Mouse (Mus musculus) cerebellum, adult 8-10 months (tissue): Measurements from ENCODE around the gene Vps37b.
"Not testable (repeated sequence)": the region's sequence is repeated elsewhere in the genome, so short reads cannot be mapped to it uniquely, and the experiment has no call there.

Experiments used
- DNase-seq: peaks from one replicate; pipeline ENCODE4 v3.0.0; 2022

Vps37b gene

DNA sequence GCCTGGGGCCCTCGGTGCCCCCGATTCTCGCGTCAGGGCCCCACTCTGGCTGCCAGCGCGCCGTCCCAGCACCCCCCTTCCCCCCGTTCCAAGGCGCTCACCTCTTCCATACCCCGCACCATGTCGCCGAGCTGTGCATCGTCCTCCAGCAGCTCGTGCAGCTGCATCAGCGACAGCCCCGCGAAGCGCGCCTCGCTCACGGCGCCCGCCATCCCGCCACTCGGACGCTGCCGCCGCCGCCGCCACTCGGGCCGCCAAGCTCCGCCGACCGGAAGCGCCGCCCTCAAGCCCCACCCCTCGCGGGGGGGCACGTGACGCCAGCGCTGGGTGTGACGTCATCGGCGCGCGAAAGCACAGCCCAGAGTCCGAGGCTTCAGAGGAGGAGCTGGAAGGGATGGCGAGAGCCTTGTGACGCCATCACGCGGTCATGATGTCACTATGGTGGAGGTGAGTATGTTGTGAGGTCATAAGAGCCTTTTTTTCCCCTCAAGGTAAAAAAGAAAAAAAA is at the start of gene Vps37b:
Vps37b (minus strand) TSS at position 270 of the 508 bp plus-strand sequence.
- DNase-seq, result peak; percentile 93

DNA sequence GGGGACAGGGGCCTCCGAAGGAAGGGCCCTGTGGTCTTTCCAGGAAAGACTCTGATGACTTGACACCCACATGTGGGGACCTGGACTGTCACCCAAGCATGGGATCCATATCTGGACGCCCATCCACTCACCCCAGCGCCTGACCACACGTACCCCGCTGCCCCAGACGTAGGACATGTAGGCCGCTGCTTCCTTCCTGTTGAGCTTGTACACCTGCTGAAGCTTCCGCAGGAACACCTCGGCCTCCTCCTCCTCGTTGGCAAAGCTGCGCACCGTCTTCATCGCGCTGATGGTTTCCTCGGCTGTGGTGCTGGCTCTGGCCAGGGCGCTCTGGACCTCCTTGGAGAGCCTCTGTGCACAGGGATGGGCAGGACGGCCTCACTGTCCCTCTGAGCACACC is 47.8 kb upstream of the Vps37b start:
- no peak for DNase-seq

DNA sequence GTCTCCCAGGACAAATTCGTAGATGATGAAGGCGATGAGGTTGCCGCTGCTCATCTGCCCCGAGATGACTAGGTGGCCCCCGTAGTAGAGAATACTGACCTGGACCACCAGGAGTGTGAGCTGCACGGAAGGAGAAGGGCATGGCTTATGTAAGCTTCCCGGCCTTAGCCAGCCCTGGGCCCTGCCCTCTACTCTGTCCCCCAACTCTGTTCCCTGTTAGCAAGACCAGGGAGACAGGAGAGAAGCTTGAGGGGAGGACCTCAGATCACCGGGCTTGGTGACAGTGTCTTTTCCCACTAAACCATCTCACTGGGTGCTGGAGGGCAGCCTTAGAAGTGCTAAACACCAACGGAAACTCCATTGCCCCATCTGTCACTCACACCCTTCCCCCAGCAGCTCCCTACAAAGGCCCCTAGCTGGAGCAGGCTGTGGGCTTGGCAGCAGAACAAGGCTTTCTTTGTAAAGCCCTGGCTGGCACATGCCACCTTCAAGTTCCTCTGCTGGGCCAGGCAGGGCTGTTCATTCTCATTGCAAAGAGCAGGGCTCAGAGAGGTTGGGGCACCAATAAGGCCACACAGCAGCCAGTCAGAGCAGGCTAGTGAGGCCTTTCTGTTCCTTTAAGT is 46.8 kb upstream of the Vps37b start:
- DNase-seq, result no peak

DNA sequence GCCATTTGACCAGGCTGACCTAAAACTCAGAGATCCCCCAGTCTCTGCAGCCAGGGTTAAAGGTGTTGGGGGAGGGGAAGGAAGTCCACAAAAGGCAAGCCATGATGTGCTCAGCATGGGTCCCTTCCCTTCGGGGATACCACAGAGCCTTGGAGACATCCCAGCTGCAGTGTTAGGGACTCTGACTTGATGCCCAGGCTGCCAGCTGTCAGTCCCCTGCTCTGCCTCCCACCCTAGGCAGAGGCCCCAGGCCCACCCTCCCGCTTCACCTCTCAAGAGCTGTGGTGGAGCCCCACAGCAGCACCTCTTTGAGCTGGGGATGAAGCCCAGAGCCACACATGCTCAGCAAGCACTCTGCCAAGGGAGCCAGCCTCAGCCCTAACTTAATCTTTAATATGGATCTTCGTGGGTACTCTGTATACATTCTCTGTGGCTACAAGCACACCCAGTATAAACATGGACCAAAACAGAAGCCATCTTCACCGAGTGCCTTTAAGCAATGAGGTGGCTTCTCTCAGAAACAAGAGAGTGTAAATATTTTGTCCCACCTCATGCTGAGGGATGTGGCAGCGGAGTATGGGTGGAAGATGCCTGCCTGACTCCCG is 45.9 kb upstream of the Vps37b start:
- DNase-seq, result no peak

DNA sequence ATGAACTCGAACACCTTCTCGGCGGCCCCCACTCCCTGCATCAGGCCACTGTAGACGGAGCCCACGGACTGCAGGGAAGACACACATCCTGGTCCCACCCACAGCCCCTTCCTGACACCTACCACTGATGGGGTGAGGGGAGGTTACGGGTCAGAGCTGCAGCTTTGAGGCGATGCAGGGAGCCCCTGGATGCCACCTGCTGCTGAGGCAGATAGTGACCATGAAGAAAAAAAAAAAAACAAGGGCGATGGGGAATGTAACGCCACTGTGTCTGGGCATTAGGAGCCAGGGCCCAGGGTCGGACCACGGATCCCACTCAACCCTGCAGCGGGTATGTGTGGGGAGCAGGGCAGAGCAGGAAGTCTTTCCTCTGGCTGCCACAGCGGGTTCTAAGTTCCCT is 45.2 kb upstream of the Vps37b start:
- DNase-seq, result no peak

DNA sequence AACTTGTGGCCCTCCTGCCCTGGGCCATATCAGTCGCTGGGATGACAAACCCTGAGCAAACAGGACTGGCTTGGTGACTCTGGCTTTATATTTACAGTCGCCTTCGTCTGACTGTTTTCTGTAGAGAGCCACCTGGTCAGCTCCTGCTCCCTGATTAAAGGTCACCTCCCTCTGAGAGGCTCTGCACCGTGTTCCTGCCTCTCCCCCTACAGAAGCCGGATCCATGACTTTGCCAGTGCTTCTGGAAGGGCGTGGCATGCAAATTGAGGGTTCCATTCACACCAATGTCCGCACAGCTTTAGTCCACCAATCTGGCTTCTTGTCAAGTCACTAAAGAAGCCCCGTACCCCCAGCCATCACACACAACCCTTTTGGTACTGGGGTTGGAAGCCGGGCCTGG is 44.5 kb upstream of the Vps37b start:
- no peak for DNase-seq

DNA sequence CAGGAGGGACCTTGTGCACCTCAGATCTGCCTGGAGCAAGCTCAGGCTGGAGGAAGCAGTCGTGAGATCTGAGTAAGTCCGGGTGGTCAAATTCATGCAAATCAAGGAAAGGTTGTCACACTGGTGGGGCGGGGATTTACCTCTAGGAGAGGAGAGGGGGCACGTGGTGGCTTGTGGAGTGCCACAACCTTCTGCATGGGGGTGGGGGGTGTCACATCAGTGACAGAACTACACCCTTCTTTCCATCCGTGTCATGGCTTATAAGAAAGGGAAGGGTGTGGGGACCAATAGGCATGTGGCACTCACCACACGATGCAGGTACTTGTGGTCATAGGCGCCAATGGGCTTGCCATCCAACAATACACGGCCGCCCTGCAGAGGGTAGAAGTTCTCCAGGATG is 43.6 kb upstream of the Vps37b start:
- DNase-seq, result no peak

DNA sequence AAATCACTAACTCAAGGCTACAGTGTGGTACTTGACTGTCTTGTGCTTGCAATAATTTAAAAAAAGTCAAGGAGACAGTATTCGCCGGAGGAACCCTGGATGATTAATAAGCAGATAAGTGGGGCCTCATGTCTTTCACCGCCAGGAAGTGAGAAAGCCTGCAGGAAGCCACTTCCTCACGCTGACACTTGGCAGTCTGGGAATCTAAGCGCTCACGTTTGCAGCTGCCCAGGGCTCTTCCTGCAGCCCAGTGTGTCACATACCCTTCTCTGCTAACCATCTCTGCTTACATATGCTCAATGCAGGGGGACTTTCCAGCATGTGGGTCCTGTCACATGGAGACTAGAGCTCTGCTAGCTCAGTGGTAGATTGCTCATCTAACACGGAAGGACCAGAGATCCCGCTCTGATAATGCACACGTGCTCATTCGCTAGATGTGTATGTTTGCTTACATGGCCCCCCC is 42.8 kb upstream of the Vps37b start:
- DNase-seq, result no peak

DNA sequence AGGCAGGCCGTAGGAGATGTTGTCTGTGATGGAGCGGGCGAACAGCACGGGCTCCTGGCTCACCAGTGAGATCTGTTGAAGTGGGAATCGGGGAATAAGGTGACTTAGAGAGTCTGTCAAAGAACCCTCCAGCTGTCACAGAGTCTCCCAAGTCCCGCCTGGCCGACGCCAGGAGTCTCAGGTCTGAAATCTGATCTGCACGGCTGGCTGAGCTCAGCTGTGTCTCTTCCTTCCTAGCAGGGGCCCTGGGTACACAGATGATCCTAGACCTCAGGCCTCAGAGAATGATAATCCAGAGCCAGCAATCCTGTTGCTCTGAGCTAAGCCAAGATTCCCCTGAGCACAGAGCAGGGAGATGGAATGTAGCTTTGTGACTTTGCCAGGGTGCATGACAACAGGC is 41.6 kb upstream of the Vps37b start:
- no peak for DNase-seq

DNA sequence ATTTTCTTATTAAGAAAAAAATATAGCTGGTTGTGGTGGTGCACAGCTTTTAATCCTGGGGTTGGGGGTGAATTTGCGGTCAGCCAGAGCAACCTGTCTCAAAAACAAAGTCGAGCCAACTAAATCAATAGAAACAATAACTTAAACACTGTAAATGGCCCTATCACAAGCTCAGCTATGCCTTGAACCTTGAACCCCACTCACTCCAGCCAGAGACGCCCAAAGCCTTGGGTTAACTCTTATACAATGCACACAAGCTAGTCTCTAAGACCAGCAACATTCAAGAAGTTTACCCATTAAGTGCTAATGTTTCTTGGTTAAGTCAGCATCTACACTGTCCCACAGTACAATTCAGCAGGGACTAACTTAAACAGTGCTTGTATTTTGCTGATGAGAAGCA is 37.6 kb upstream of the Vps37b start:
- DNase-seq, result no peak

DNA sequence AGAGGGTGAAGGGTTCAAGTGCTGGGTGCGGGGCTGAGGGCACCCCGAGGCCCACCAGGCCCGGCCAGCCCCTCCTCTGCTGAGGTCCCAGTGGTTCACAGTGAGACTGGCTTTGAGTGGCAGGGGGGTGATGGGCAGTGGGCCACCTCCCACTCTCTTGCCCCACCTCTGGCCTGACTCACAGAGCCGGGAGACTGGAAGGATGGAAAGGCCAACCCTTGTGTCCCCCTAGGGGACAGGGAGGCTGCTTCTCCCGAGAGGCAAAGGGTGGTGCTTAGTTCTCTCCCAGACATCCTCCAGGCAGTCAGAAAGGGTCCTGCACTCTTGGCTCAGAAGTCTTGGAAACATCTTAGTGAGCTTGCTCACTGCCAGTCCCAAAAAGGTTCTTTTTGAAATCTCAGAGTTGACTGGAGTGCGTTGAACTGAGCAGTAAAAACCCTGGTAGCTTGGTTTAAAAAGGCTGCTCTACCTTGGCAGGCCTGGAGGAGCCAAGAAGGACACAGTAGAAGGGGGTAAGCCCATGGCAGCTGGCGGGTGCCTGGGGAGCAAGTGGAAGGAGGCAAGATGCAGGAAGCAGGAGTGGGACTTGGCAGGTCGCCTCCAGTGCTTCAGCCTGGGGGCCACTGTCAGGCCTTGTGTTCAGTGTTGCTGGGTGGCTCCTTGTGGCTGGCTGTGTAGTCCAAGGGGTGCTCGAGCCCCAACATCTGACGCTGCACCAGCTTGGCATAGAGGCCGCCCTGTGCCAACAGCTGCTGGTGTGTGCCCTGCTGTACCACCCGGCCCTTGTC is 30.2 kb upstream of the Vps37b start:
- DNase-seq, result no peak

DNA sequence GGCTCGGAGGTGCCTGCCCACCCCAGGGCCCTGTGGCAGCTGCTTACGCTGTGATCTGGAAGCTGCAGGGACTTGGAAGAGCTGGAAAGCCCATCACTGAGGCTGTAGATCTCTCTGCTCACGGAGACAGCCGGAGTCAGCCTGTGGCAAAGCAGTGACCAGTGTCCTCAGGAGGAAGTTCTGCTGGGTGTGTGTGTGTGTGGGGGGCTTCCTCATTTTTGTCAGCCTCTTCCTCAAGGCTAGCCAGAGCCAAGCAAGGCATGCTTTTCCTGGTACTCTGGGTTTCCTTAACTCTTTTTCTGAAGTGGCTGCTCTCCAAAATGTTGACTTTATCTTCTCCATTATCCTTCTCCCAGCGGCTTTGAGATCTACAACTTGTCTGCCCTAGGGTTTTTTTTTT is 27.6 kb upstream of the Vps37b start:
- no peak for DNase-seq

DNA sequence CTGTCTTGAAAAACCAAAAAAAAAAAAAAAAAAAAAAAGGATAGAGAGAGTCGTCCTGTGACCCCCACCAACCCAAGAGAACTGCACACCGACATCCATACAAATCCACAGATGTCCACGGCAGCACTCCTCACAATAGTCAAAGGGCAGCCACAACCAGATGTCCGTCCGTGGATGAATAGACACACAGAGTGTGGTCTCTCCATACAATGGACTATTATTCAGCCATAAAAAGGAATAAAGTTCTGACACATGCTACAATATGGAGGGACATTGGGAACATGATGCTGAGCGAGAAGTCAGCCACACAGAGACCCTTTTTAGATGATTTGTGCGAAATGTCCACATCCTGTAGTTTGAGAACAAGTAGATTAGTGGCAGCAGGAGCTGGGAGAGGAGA is 26.7 kb upstream of the Vps37b start:
- DNase-seq, result no peak

DNA sequence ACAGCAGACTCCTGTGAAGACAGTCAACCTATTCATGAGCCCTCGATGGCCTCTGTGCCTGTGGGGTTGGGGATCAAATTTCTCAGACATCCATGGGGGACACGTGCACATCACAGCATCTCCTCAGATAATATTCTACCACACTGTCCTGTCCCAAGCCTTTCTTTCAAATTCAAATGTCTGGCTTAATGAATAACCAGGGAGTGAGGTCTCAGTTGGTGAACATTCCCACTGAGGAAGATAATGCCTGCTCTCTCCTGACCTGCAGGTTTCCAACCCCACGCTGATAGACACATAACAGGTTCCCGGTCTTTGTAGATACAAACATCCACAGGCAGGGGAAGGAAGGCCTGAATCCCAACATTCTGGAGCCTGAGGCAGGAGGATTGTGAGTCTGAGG is 24.9 kb upstream of the Vps37b start:
- DNase-seq, result no peak

DNA sequence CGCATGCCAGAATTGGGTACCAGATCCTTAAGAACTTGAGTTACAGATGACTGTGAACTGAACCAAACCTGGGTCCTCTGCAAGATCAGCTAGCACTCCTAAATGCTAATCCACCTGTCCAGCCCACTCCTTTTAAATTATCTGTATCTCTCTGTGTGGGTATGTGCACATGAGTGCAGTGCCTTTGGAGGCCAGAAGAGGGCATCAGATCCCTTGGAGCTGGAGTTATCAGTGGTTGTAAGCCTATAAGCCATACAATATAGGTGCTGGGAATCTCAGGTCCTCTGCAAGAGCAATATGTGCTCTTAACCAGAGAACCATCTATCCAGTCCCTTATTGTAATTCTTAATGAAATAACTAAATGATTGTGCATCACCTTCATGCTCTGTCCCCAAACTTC is 24.1 kb upstream of the Vps37b start:
- no peak for DNase-seq

DNA sequence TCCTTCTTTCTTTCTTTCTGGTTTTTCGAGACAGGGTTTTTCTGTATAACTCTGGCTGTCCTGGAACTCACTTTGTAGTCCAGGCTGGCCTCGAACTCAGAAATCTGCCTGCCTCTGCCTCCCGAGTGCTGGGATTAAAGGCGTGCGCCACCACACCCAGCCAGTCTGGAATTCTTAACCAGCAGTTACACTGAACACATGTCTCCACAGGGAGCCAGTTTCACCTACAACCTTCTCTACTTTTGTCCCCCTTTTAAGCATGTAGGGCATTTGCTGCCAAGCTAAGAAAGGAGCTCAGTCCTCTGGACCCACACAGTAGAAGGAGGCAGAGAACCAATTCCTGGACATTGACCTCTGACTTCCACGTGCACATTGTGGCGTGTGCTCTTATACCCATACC is 20.6 kb upstream of the Vps37b start:
- not testable (repeated sequence) for DNase-seq

DNA sequence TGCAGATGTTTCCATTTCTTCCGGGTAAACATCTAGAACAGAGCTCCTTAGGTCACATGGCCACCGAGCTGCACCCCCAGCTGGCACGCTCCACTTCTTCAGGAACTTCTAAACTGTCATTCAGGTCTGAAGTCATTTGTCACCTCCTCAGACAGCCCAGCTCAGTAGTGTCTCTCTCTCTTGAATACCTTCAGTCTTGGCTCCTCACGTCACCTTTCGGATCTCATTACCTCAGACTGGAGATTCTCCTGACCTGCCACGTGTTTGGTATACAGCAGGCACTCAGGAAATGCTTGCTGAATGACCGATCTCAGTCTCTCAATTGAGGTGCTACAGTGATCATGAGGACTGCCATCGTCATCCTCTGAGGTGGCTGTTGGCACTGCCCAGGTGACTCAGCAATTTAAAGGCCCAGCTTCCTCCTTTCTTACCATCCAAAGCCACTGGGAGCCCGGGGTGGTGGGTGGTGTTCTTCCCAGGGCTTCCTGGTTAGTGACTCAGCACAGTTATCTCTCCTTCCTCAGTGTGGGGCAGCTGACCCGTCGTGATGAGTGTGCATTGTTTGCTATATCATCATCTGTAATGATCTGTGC is 19.9 kb upstream of the Vps37b start:
- no peak for DNase-seq

DNA sequence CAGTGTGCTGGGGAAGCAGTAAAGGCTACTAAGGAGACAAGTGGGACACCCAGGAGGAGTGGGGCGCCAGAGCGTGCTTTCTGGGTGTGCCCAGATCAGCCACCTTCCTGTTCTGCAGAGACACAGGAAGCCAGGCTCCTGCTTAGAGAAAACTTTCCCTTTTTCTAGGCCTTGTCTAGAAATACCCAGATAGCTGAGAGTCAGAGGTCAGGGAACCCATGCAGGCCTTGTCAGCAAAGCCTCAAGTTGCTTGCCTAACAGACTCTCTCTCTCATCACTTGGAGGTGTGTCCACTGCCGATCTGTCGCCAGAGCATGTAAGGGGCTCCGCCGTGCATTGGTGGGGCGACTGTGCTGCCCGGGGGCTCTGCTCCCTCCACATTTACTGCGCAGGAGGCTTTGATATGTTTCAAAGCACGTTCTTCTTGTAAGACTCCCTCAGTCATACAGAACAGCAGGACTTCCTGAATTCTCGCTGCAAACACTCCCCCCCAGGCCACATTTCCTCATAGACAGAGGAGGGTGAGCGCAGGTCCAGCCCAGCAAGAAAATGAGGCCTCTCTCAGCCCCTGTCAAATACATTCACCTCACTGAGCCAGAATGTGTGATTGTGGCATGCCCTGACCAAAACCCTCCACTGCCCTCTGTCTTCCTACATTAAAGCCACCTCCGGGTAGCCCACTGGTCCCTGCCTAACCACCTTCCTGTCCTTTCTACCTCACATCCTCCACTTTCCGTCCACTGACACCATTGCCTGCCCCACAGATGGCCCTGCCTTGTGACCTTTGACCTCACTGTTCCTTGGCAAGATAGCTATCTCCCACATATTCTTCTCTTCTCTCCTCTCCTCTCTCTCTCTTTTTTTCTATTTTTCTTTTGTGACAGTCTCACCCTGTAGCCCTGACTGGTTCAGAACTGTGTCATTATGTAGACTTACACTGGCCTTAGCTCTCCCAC is 18.3 kb upstream of the Vps37b start:
- no peak for DNase-seq

DNA sequence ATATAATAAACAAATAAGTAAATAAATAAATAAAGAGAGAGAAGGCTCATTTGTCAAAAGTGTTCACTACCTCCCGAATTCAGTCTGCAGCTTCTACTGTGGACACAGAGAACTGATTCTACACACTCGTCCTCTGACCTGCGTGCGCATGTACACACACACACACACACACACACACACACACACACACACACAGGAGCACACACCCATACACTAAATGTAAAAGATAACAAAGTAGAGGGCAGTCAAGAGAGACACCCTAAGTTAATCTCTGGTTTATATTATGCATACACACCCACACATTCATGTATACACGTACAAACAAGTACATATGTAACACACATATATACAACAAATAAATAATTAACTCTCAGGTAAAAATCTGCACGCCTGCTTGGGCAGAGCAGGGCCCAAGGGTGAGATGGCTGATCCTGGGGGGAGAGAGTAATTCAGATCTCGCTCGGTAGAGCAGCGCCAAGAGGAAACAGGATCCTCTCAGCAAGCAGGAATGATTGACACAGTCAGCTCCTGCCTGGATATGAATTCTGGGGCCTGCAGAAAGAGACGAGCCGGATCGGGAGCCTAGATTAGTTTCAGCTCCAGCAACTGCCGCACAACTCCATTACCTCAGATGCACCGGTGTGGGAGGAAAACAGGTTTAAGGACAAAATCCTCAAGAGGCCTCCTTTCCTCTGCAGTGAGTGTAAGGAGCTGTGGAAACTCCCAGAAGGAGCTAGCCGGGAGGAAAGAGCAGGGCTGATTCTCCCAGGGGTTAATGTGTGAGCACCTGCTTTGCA is 17.4 kb upstream of the Vps37b start:
- no peak for DNase-seq

DNA sequence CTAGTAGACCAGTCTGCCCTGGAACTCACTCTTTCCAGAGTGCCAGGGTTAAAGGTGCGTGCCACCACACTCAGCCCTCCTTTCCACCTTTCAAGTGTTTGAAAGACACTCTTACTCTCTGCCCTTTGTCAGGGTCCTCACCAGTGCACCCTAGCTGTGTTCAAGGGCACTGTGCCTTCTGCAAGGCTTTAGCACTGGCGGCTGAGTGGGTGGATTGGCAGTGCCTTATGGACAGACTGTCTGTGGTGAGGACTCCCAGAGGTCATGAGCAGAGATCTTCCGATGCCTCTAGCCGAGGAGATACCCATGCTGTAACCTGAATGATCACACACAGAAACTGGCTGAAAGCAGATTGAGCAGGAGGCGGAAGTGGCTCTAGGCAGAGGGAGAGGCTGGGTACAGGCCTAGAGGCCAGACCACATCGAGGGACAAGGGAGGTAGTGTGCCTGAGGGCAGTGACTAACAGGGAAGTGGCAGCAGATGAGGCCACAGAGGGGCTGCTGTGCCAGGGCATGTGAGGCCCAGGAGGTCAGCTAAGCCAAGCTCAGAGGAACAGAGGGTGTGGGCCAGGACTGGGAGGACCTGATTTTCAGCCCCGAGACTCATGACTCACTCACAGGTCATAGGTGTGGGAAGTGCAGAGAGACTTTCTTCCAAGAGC is 14.8 kb upstream of the Vps37b start:
- no peak for DNase-seq

DNA sequence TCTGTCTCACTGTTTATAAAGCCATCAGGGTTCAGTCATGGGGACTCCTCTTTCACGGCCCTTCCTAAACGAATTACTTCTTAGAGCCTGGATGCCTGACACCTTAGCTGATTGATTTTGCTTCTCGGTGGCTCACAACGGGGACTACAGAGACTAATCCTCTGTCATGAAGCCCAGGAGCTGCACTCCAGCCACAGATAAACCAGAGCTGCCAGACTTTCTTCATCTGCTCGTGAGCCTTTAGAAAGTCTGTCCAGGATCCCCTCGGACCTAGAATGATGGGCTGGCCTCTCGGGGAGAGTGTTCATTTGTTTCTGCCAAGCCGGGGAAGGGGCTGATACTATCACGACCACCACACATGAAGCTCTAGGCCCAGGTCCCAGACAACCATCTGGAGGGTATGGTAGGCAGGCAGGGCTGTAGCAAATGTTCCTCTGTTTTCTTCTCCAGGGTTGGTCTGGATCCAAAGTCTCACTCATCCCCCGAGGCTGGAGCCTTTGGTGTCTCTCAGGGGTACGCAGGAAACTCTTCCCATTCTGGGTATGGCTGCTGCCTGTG is 13.5 kb upstream of the Vps37b start:
- no peak for DNase-seq
